Mouse (Mus musculus) CD4-positive, CD25-positive, alpha-beta regulatory T cell, adult 4 months (primary cell): Measurements from ENCODE around the gene Skint4. TPM values are rescaled to one million over a fixed set of nuclear protein-coding genes. Genes with fewer than 3 reads are reported as not detected.

ENCODE experiments used
- ATAC-seq: one replicate; pipeline ENCODE4 v1.8.0; 2017
- polyA plus RNA-seq, 2 experiments: library from polyadenylated mRNA; unstranded; fragments of 100-300 nt; shearing (Covaris generic); gene quantifications; one replicate each; pipeline ENCODE4 v1.2.1; 2017

Gene Skint4
- polyA plus RNA-seq = not detected

- no peak for ATAC-seq
Measured at GRCm38 (mm10) chr4:112071716-112072115, at the start of gene Skint4. Gene Skint4, plus strand, starts transcription at chr4:112072016.

Other genes with a start within 250 kb of the Skint4 start
- not detected for gene Slc5a9, start 169.1 kb upstream of the Skint4 start, polyA plus RNA-seq
- gene Skint8, start 152.6 kb upstream of the Skint4 start, polyA plus RNA-seq = not detected
- not detected for gene Skint7, start 99.1 kb upstream of the Skint4 start, polyA plus RNA-seq
- gene Skint1, start 65.7 kb upstream of the Skint4 start, polyA plus RNA-seq = not detected
- not detected for gene Skint3, start 160.2 kb downstream of the Skint4 start, polyA plus RNA-seq